Mouse (Mus musculus): Measurements from ENCODE around the gene Shb.

DNA sequence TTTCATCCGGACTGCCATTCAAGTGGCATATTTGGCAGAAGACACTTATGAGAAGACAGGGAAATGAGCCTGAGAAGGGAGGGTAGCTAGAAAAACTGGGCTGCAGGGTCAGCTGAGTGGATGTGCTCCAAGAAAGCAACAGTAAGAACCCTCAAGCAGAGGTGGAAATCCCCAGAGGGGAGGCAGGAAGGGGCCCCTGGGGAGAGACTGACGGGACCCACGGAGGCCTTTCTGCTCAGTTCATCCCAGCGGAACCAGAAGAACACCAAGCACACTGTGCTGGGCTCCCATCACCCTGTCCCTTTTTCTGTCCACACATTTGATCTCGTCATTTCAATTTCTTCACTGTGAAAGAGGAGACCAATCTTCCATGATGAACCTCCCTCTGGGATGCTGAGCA is 33.9 kb downstream of the Shb start:
- TF ChIP-seq EP300 (optimal IDR thresholded peaks at IDR 0.05) (no peak), CTCF (IDR thresholded peaks at IDR 0.05; ENCODE audit: low read depth) (no peak)

Data from stomach, postnatal 0 days (tissue).